In the genomic region with DNA sequence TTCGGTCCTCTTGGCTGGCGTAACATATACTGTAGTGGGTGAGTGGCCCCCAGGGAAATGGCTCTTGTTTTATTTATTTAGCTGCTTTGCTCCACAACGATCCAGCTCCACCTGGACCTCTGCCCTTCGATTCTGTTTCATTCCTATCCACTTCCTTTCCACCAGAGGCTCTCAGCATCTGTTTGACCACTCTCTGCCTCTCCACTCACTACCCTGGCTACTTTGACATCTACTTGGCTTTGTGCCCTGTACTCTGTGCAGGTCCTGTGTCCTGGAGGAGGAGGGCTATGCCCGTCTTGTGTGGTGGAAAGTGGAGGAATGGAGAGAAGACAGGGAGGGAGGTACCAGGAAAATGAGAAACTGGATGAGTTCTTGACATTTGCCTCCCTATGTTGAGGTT, we compare ENCODE assay signal across 20 mouse cellular contexts. TPM values are rescaled to one million over a fixed set of nuclear protein-coding genes. Genes with fewer than 3 reads are reported as not detected.
DNase-seq lines count a peak whose midpoint lies in the region; ATAC-seq lines count a peak whose summit lies in the region.
"Had no signal": no experiment of that assay in that cellular context is flagged by ENCODE, and none has a peak within 500 bp of the region (broad histone marks: within the 10 kb centered on the region; RNA-seq: fewer than 3 reads in every experiment).

No protein-coding gene starts in this region.

- no peaks in the 10 kb centered on the region for H3K9me3 ChIP-seq in embryonic facial prominence, embryonic 14.5 days (ENCODE audit: control insufficient read depth, low read length)
- H3K9me3 ChIP-seq in forebrain, embryonic 13.5 days (replicated peaks), result no peaks in the 10 kb centered on the region
- no peaks in the 10 kb centered on the region for H3K9me3 ChIP-seq in hindbrain, embryonic 14.5 days (ENCODE audit: control insufficient read depth, low read length)
- H3K9me3 ChIP-seq in midbrain, embryonic 15.5 days, result no peaks in the 10 kb centered on the region

- no peaks in the 10 kb centered on the region for H3K36me3 ChIP-seq in embryonic facial prominence, embryonic 14.5 days (ENCODE audit: control insufficient read depth, insufficient read depth, low read length)
- no peaks in the 10 kb centered on the region for H3K36me3 ChIP-seq in forebrain, embryonic 13.5 days (ENCODE audit: poor library complexity, severe bottlenecking)
- no peaks in the 10 kb centered on the region for H3K36me3 ChIP-seq in hindbrain, embryonic 14.5 days (replicated peaks; ENCODE audit: control insufficient read depth, insufficient read depth)
- no peaks in the 10 kb centered on the region for H3K36me3 ChIP-seq in midbrain, embryonic 15.5 days (replicated peaks)

- peaks cover 12% of the 10 kb centered on the region; the same call in 1 of the 2 replicates for H3K4me1 ChIP-seq in embryonic facial prominence, embryonic 14.5 days (ENCODE audit: control insufficient read depth, insufficient read depth, low read length)
- peaks cover 98% of the 10 kb centered on the region for H3K4me1 ChIP-seq in forebrain, embryonic 13.5 days
- H3K4me1 ChIP-seq in hindbrain, embryonic 14.5 days (replicated peaks; ENCODE audit: control insufficient read depth, insufficient read depth, low read length), result peaks cover 98% of the 10 kb centered on the region
- peaks cover 100% of the 10 kb centered on the region for H3K4me1 ChIP-seq in midbrain, embryonic 15.5 days

- H3K4me2 ChIP-seq in embryonic facial prominence, embryonic 14.5 days (ENCODE audit: low read depth, low read length), result no peak overlapping the region
- H3K4me2 ChIP-seq in forebrain, embryonic 13.5 days, result peak overlapping the region; percentile 25; the same call in 1 of the 2 replicates
- no peak overlapping the region; the same call in 1 of the 2 replicates for H3K4me2 ChIP-seq in hindbrain, embryonic 14.5 days (replicated peaks)
- peak overlapping the region; percentile 17; the same call in 1 of the 2 replicates for H3K4me2 ChIP-seq in midbrain, embryonic 15.5 days
- H3K4me2 ChIP-seq: lung, embryonic 14.5 days had no signal

- no peaks in the 10 kb centered on the region for H3K27me3 ChIP-seq in embryonic facial prominence, embryonic 14.5 days (replicated peaks; ENCODE audit: control insufficient read depth, insufficient read depth, low read length)
- H3K27me3 ChIP-seq in forebrain, embryonic 13.5 days, result no peaks in the 10 kb centered on the region
- no peaks in the 10 kb centered on the region for H3K27me3 ChIP-seq in hindbrain, embryonic 14.5 days (ENCODE audit: control insufficient read depth, insufficient read depth, low read length)
- H3K27me3 ChIP-seq in midbrain, embryonic 15.5 days (replicated peaks), result no peaks in the 10 kb centered on the region

- WGBS in embryonic facial prominence, embryonic 14.5 days, result 45% methylated on average over 5 of the region's 5 CpGs
- 62% methylated on average over 5 of the region's 5 CpGs for WGBS in forebrain, embryonic 13.5 days
- 34% methylated on average over 5 of the region's 5 CpGs for whole genome bisulfite sequencing in hindbrain, embryonic 14.5 days
- 44% methylated on average over 5 of the region's 5 CpGs for WGBS in midbrain, embryonic 15.5 days

- H3K4me3 ChIP-seq in embryonic facial prominence, embryonic 14.5 days (ENCODE audit: low read depth, low read length), result no peak overlapping the region
- H3K4me3 ChIP-seq in forebrain, embryonic 13.5 days, result no peak overlapping the region
- no peak overlapping the region for H3K4me3 ChIP-seq in hindbrain, embryonic 14.5 days (replicated peaks; ENCODE audit: low read length)
- no peak overlapping the region for H3K4me3 ChIP-seq in midbrain, embryonic 15.5 days
- H3K4me3 ChIP-seq: erythroblast, embryonic 14.5 days had no signal

- no peak overlapping the region for H3K9ac ChIP-seq in embryonic facial prominence, embryonic 14.5 days (ENCODE audit: low read depth, low read length)
- no peak overlapping the region for H3K9ac ChIP-seq in forebrain, embryonic 13.5 days
- no peak overlapping the region for H3K9ac ChIP-seq in hindbrain, embryonic 14.5 days
- H3K9ac ChIP-seq in midbrain, embryonic 15.5 days, result 0 out of 2 replicates have a peak overlapping the region, but pooled peaks have one; percentile 8
- H3K9ac ChIP-seq: lung, embryonic 14.5 days had no signal

- no peak for ATAC-seq in embryonic facial prominence, embryonic 14.5 days (ENCODE audit: low read depth)
- no peak for ATAC-seq in forebrain, embryonic 13.5 days
- no peak for ATAC-seq in hindbrain, embryonic 14.5 days (ENCODE audit: low FRiP score)
- no peak for ATAC-seq in midbrain, embryonic 15.5 days (replicated peaks)

- no peak for DNase-seq in embryonic facial prominence, embryonic 14.5 days (ENCODE audit: low spot score)
- no peak for DNase-seq in hindbrain, embryonic 14.5 days (ENCODE audit: low spot score)
- DNase-seq in gastrocnemius, postnatal 4 days (ENCODE audit: low spot score in 2 of 2), result no peak
- DNase-seq in cerebellum, adult 8-10 months, result no peak
- DNase-seq in left cerebral cortex, adult 11 months (ENCODE audit: low spot score), result no peak
- no peak for DNase-seq in right cerebral cortex, adult 2 months (ENCODE audit: low spot score in 2 of 2)
- DNase-seq: cerebellum, adult 11-12 months; heart, adult 18-20 months; liver; lung, embryonic 14.5 days had no signal

- H3K27ac ChIP-seq in embryonic facial prominence, embryonic 14.5 days (replicated peaks; ENCODE audit: low read depth, low read length), result 0 out of 2 replicates have a peak overlapping the region, but pooled peaks have one; percentile 55
- peak overlapping the region; percentile 96 for H3K27ac ChIP-seq in forebrain, embryonic 13.5 days
- peak overlapping the region; percentile 92 for H3K27ac ChIP-seq in hindbrain, embryonic 14.5 days
- H3K27ac ChIP-seq in midbrain, embryonic 15.5 days, result peak overlapping the region; percentile 93

RNA-seq across cellular contexts. Expression of a gene that starts 33.7 kb away (rescaled TPM):
- 6.7 and 7.6 TPM in 2 replicates for polyA plus RNA-seq in embryonic facial prominence, embryonic 14.5 days (2014; fragmentation: Nextera tagmentation; extraction: Ambion mirVana)
- 155 and 172 TPM in 2 replicates for polyA plus RNA-seq in forebrain, embryonic 13.5 days (2015; fragmentation: Nextera tagmentation; extraction: Ambion mirVana)
- 102 and 111 TPM in 2 replicates for polyA plus RNA-seq in hindbrain, embryonic 14.5 days (2014; fragmentation: Nextera tagmentation; extraction: Ambion mirVana)
- polyA plus RNA-seq in midbrain, embryonic 15.5 days (2015; fragmentation: Nextera tagmentation; extraction: Ambion mirVana), result 206 and 209 TPM in 2 replicates
- 1 to 10 TPM in 1 of 2 experiments, under 1 TPM in 1; 0.74 to 1.2 TPM for total RNA-seq in gastrocnemius, postnatal 4 days (2021)
- total RNA-seq: gastrocnemius, adult 18-20 months had no signal

RNA-seq across cellular contexts. Expression of a gene that starts 46.3 kb away (rescaled TPM):
- not detected in 2 replicates for polyA plus RNA-seq in embryonic facial prominence, embryonic 14.5 days (2014; fragmentation: Nextera tagmentation; extraction: Ambion mirVana)
- not detected in 2 replicates for polyA plus RNA-seq in forebrain, embryonic 13.5 days (2015; fragmentation: Nextera tagmentation; extraction: Ambion mirVana)
- polyA plus RNA-seq in hindbrain, embryonic 14.5 days (2014; fragmentation: Nextera tagmentation; extraction: Ambion mirVana), result not detected in 2 replicates
- polyA plus RNA-seq in midbrain, embryonic 15.5 days (2015; fragmentation: Nextera tagmentation; extraction: Ambion mirVana), result not detected in 2 replicates
- not detected for total RNA-seq in gastrocnemius, postnatal 4 days (2021)
- total RNA-seq: ES-E14; gastrocnemius, adult 18-20 months; heart, adult 18-20 months; layer of hippocampus, adult 8-10 months; left cerebral cortex, postnatal 14 days had no signal
- polyA plus RNA-seq: erythroblast, embryonic 14.5 days; heart, embryonic 16.5 days; intestine, embryonic 14.5 days; kidney, embryonic 14.5 days; lung, embryonic 14.5 days had no signal

Comparison
In these comparisons a context has a peak if more than half of its experiments do, and no peak if none do; other contexts are left out.
1. H3K4me2 ChIP-seq: peak in forebrain, embryonic 13.5 days (single experiment) and midbrain, embryonic 15.5 days (single experiment); none in embryonic facial prominence, embryonic 14.5 days (single experiment) and hindbrain, embryonic 14.5 days (single experiment).
2. RNA of a gene that starts 33.7 kb away (polyA plus RNA-seq): 206 to 209 TPM in midbrain, embryonic 15.5 days, 155 to 172 TPM in forebrain, embryonic 13.5 days and 102 to 111 TPM in hindbrain, embryonic 14.5 days; 6.7 to 7.6 TPM in embryonic facial prominence, embryonic 14.5 days; every median in the first group is over 10 times any median in the second.
3. Peak in every context shown above with its lines, with median percentiles within 50 percentile points of each other: H3K27ac ChIP-seq.